Mouse (Mus musculus) activated CD4-positive, CD25-positive, alpha-beta regulatory T cell, adult 4 months (primary cell): ENCODE results near the gene Acd. TPM values are rescaled to one million over a fixed set of nuclear protein-coding genes. Genes with fewer than 3 reads are reported as not detected.

ENCODE experiments used
- polyA plus RNA-seq, 2 experiments: library from polyadenylated mRNA; unstranded; fragments of 100-300 nt; shearing (Covaris generic); gene quantifications; one replicate each; pipeline ENCODE4 v1.2.1; 2017

Acd gene
- polyA plus RNA-seq, 2 experiments from 2014 or later: 50.0 to 57.3 TPM

Other genes starting within 250 kb of the Acd start
- gene Tppp3, start 229.6 kb downstream of the Acd start, polyA plus RNA-seq: under 1 TPM; 0.50 to 0.60 TPM
- gene Zdhhc1, start 204.2 kb downstream of the Acd start, polyA plus RNA-seq: under 1 TPM; 0.43 to 0.62 TPM
- not detected for gene Hsd11b2, start 182.3 kb downstream of the Acd start, polyA plus RNA-seq
- gene Atp6v0d1, start 135.1 kb downstream of the Acd start, polyA plus RNA-seq: 10 to 100 TPM; 40.7 to 42.8 TPM
- gene Ripor1, start 95.8 kb downstream of the Acd start, polyA plus RNA-seq: 1 to 10 TPM; 6.7 to 7.9 TPM
- gene Ctcf, start 64.5 kb downstream of the Acd start, polyA plus RNA-seq: 10 to 100 TPM; 51.3 to 61.4 TPM
- under 1 TPM in 1 of 2 experiments, not detected in 1; 0.87 TPM for gene Agrp, start 63.7 kb downstream of the Acd start, polyA plus RNA-seq
- gene Carmil2, start 14.8 kb downstream of the Acd start, polyA plus RNA-seq: 1 to 10 TPM; 6.0 to 7.9 TPM
- gene Pard6a, start within 50 bp of the Acd start, polyA plus RNA-seq: 10 to 100 TPM; 10.8 to 13.8 TPM
- gene 4933405L10Rik, start 6.6 kb upstream of the Acd start, polyA plus RNA-seq: not detected
- gene Enkd1, start 7.1 kb upstream of the Acd start, polyA plus RNA-seq: 1 to 10 TPM; 1.4 to 3.8 TPM
- 1 to 10 TPM; 1.8 to 4.3 TPM for gene Gfod2, start 57.6 kb upstream of the Acd start, polyA plus RNA-seq
- gene Ranbp10, start 126.2 kb upstream of the Acd start, polyA plus RNA-seq: 1 to 10 TPM; 6.6 to 7.0 TPM
- not detected for gene Tsnaxip1, start 126.6 kb upstream of the Acd start, polyA plus RNA-seq
- 10 to 100 TPM; 16.1 to 18.6 TPM for gene Cenpt, start 152.2 kb upstream of the Acd start, polyA plus RNA-seq
- gene Thap11, start 154.0 kb upstream of the Acd start, polyA plus RNA-seq: 1 to 10 TPM; 7.0 to 7.4 TPM
- 100 to 1,000 TPM in 1 of 2 experiments, 1 to 10 TPM in 1; 5.1 to 101 TPM for gene Nutf2, start 159.5 kb upstream of the Acd start, polyA plus RNA-seq
- 10 to 100 TPM; 24.6 to 32.7 TPM for gene Edc4, start 179.8 kb upstream of the Acd start, polyA plus RNA-seq
- 1 to 10 TPM in 1 of 2 experiments, not detected in 1; 1.3 TPM for gene Nrn1l, start 192.5 kb upstream of the Acd start, polyA plus RNA-seq
- 10 to 100 TPM in 1 of 2 experiments, 1 to 10 TPM in 1; 8.1 to 11.3 TPM for gene Pskh1, start 199.3 kb upstream of the Acd start, polyA plus RNA-seq
- 1 to 10 TPM; 3.2 to 3.3 TPM for gene Ctrl, start 232.8 kb upstream of the Acd start, polyA plus RNA-seq
- gene Psmb10, start 237.3 kb upstream of the Acd start, polyA plus RNA-seq: 100 to 1,000 TPM; 368 to 402 TPM
- gene Lcat, start 242.3 kb upstream of the Acd start, polyA plus RNA-seq: under 1 TPM; 0.25 to 0.61 TPM